Mouse (Mus musculus): ENCODE measurements around the gene Tm7sf3. TPM values are rescaled to one million over a fixed set of nuclear protein-coding genes. Genes with fewer than 3 reads are reported as not detected.

Gene Tm7sf3
- polyA plus RNA-seq, 1 experiment from 2014 or later: 27.1 TPM

DNA sequence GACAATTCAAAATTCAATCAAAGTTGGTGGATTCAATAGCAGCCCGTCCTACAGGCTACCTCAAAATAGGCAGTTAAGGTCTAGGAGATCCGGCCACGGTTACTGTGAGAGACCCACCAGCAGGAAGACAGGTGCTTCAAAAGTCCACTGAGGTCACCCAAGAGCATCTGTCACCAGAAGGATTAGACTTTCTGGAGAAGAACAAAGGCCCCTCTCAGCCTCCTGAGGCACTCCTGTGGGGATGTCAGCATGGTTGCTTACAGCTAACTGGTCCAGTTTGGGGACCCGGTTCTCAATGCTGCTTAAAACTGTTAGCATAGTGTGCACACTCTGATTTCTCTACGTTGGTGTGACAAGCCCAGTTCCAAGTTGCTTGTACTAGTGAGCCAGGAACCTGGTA, 29.5 kb upstream of the Tm7sf3 start:
- H3K4me3 ChIP-seq: no peak overlapping the region
- H3K27ac ChIP-seq (replicated peaks): no peak overlapping the region
- no peaks in the 10 kb centered on the region for H3K36me3 ChIP-seq
- 67% methylated on average over 5 of the region's 5 CpGs for WGBS
- H3K4me1 ChIP-seq: no peaks in the 10 kb centered on the region
- H3K27me3 ChIP-seq (ENCODE audit: low read depth, poor library complexity, severe bottlenecking): no peaks in the 10 kb centered on the region
- H3K9me3 ChIP-seq (replicated peaks): peaks cover 6% of the 10 kb centered on the region; the same call in 1 of the 2 replicates
- DNase-seq (ENCODE audit: low spot score): no peak

GRCm38 (mm10) chr6:146670956-146671855, 28.6 kb upstream of the Tm7sf3 start:
- Histone ChIP-seq H3K27me3 (ENCODE audit: low read depth, poor library complexity, severe bottlenecking) (no peaks in the 10 kb centered on the region), H3K4me1 (no peaks in the 10 kb centered on the region), H3K4me3 (no peak overlapping the region), H3K9me3 (replicated peaks) (peaks cover 6% of the 10 kb centered on the region; the same call in 1 of the 2 replicates), H3K36me3 (no peaks in the 10 kb centered on the region), H3K27ac (replicated peaks) (no peak overlapping the region)
- 90% methylated on average over 15 of the region's 15 CpGs for WGBS
- no peak for DNase-seq (ENCODE audit: low spot score)

GRCm38 (mm10) chr6:146668606-146669005, 26.0 kb upstream of the Tm7sf3 start:
- H3K4me1 ChIP-seq: no peaks in the 10 kb centered on the region
- no peak for DNase-seq (ENCODE audit: low spot score)
- H3K4me3 ChIP-seq: no peak overlapping the region

DNA sequence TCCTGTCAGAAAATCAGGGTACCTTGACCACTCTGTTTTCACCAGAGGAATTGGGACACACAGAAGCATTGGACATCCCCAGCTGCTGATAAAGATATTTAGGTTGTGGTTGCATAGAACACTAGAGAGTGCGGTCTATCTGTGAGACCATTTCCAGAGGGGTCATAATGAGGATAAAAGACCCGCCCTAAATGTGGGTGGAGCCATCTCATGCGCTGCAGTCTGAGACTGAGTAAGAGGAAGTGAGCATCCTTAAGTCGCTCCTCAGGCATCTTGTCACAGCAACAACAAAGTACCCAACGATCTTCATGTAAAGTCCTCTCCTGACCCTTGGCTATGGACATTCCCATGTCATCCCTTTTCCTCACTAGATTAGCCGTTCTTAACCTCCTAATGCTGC, 24.2 kb upstream of the Tm7sf3 start:
- DNase-seq (ENCODE audit: low spot score): no peak
- Histone ChIP-seq H3K36me3 (no peaks in the 10 kb centered on the region), H3K27ac (replicated peaks) (no peak overlapping the region), H3K9me3 (replicated peaks) (peaks cover 6% of the 10 kb centered on the region; the same call in 1 of the 2 replicates), H3K4me1 (no peaks in the 10 kb centered on the region), H3K4me3 (no peak overlapping the region), H3K27me3 (ENCODE audit: low read depth, poor library complexity, severe bottlenecking) (no peaks in the 10 kb centered on the region)
- WGBS: 81% methylated on average over 6 of the region's 6 CpGs

More at GRCm38 (mm10) chr6:146668606-146669005, 26.0 kb upstream of the Tm7sf3 start:
- Histone ChIP-seq H3K27me3 (ENCODE audit: low read depth, poor library complexity, severe bottlenecking) (no peaks in the 10 kb centered on the region), H3K27ac (replicated peaks) (no peak overlapping the region), H3K9me3 (replicated peaks) (peaks cover 6% of the 10 kb centered on the region; the same call in 1 of the 2 replicates), H3K36me3 (no peaks in the 10 kb centered on the region)

- no peak for DNase-seq (ENCODE audit: low spot score)
- Histone ChIP-seq H3K4me1 (no peaks in the 10 kb centered on the region), H3K36me3 (no peaks in the 10 kb centered on the region), H3K27ac (replicated peaks) (no peak overlapping the region), H3K4me3 (no peak overlapping the region), H3K27me3 (ENCODE audit: low read depth, poor library complexity, severe bottlenecking) (no peaks in the 10 kb centered on the region), H3K9me3 (replicated peaks) (peaks cover 4% of the 10 kb centered on the region; the same call in 1 of the 2 replicates)
- WGBS: 84% methylated on average over 2 of the region's 2 CpGs
Observed at GRCm38 (mm10) chr6:146665408-146665807, 22.8 kb upstream of the Tm7sf3 start.

- Histone ChIP-seq H3K9me3 (replicated peaks) (no peaks in the 10 kb centered on the region), H3K27ac (replicated peaks) (no peak overlapping the region), H3K27me3 (ENCODE audit: low read depth, poor library complexity, severe bottlenecking) (no peaks in the 10 kb centered on the region), H3K36me3 (no peaks in the 10 kb centered on the region), H3K4me3 (no peak overlapping the region), H3K4me1 (no peaks in the 10 kb centered on the region)
- no peak for DNase-seq (ENCODE audit: low spot score)
- WGBS: 94% methylated on average over 5 of the region's 5 CpGs
Observed at GRCm38 (mm10) chr6:146664917-146665316, 22.3 kb upstream of the Tm7sf3 start.

DNA sequence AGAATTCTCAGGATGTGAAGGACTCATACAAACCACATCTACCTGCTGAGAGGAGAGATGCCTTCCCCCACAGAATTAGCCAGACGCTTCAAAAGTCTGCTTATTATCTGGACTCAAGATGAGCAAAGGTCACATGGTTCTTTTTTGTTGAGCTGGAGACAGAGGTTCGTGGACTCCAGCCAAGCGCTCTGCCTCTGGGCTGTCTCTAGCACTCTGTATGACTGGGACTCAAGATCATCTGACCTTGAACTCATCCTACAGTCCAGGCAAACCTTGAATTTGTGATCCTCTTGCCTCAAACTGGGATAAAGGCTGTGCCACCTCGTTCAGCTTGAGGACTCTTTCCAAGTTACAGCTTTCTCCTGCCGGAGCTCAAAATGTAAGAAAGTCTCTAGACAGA, 21.5 kb upstream of the Tm7sf3 start:
- Histone ChIP-seq H3K27me3 (ENCODE audit: low read depth, poor library complexity, severe bottlenecking) (no peaks in the 10 kb centered on the region), H3K4me1 (no peaks in the 10 kb centered on the region)
- whole genome bisulfite sequencing: 77% methylated on average over 5 of the region's 5 CpGs

GRCm38 (mm10) chr6:146662679-146663078, 20.1 kb upstream of the Tm7sf3 start:
- no peak overlapping the region for H3K4me3 ChIP-seq
- WGBS: 42% methylated on average over 5 of the region's 5 CpGs
- no peaks in the 10 kb centered on the region for H3K27me3 ChIP-seq (ENCODE audit: low read depth, poor library complexity, severe bottlenecking)
- no peak overlapping the region for H3K27ac ChIP-seq (replicated peaks)
- no peaks in the 10 kb centered on the region for H3K4me1 ChIP-seq
- no peak for DNase-seq (ENCODE audit: low spot score)
- H3K36me3 ChIP-seq: no peaks in the 10 kb centered on the region
- no peaks in the 10 kb centered on the region for H3K9me3 ChIP-seq (replicated peaks)

More for the DNA sequence above, 21.5 kb upstream of the Tm7sf3 start:
- no peak for DNase-seq (ENCODE audit: low spot score)
- H3K36me3 ChIP-seq: no peaks in the 10 kb centered on the region
- no peaks in the 10 kb centered on the region for H3K9me3 ChIP-seq (replicated peaks)
- H3K4me3 ChIP-seq: no peak overlapping the region
- no peak overlapping the region for H3K27ac ChIP-seq (replicated peaks)

GRCm38 (mm10) chr6:146661655-146662054, 19.0 kb upstream of the Tm7sf3 start:
- no peaks in the 10 kb centered on the region for H3K36me3 ChIP-seq
- H3K27ac ChIP-seq (replicated peaks): no peak overlapping the region
- no peaks in the 10 kb centered on the region for H3K9me3 ChIP-seq (replicated peaks)
- H3K4me3 ChIP-seq: no peak overlapping the region
- no peaks in the 10 kb centered on the region for H3K27me3 ChIP-seq (ENCODE audit: low read depth, poor library complexity, severe bottlenecking)
- no peaks in the 10 kb centered on the region for H3K4me1 ChIP-seq
- WGBS: 88% methylated on average over 5 of the region's 5 CpGs
- no peak for DNase-seq (ENCODE audit: low spot score)

DNA sequence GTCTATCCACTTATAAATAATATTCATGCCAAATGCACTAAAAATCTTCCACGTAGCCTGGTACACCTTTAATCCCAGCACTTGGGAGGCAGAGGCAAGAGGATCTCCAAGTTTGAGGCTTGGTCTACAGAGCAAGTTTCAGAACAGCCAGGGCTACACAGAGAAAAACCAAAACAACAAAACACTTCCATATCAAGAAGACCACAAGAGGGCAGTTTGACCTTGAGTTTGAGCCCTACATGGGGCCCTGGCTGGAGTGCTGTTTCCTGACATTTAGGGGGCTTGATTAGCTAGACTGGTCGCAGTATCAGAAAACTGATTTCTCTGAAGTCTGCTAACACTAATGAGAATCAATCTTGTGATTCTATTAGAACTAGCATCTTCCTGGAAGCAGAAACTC, 18.0 kb upstream of the Tm7sf3 start:
- no peak for DNase-seq (ENCODE audit: low spot score)
- WGBS: 80% methylated on average over 2 of the region's 2 CpGs
- no peaks in the 10 kb centered on the region for H3K27me3 ChIP-seq (ENCODE audit: low read depth, poor library complexity, severe bottlenecking)
- no peak overlapping the region for H3K4me3 ChIP-seq
- H3K27ac ChIP-seq (replicated peaks): no peak overlapping the region
- H3K4me1 ChIP-seq: no peaks in the 10 kb centered on the region
- H3K36me3 ChIP-seq: no peaks in the 10 kb centered on the region
- H3K9me3 ChIP-seq (replicated peaks): no peaks in the 10 kb centered on the region

DNA sequence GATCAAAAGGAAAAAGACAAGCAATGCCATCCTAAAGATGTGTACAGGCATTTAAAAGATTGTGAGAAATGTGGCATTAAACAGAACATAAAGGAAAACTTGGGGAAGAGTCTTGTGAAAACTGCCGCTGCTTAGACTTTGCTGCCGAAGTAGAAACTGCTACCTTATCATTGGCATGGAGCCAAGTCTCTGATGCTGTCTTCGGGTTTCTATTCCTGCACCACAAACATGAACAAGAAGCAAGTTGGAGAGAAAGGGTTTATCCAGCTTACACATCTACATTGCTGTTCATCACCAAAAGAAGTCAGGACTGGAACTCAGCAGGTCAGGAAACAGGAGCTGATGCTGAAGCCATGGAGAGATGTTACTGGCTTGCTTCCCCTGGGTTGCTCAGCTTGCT, 10.6 kb upstream of the Tm7sf3 start:
- H3K9me3 ChIP-seq (replicated peaks): no peaks in the 10 kb centered on the region
- 90% methylated on average over 3 of the region's 3 CpGs for WGBS
- no peaks in the 10 kb centered on the region for H3K27me3 ChIP-seq (ENCODE audit: low read depth, poor library complexity, severe bottlenecking)

DNA sequence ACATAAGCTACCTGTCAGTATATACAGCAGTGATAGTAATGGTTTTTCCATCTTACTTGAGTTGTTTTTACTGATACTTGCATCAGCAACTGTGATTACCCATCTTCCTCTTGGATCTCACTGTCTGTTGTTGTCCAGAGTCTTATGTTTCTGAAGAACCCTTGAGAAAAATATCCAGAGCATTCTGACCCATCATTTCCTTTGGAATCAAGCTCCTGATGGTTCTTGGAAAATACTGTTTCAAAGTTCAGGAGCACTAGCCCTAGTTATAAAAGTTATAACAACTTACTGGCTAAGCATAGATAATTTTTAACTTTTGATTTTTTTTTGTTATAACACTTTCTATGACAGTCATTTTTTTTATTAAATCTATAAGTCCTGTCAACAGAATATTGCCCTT, 8.8 kb upstream of the Tm7sf3 start:
- Histone ChIP-seq H3K27ac (replicated peaks) (no peak overlapping the region), H3K4me1 (no peaks in the 10 kb centered on the region), H3K27me3 (ENCODE audit: low read depth, poor library complexity, severe bottlenecking) (no peaks in the 10 kb centered on the region), H3K9me3 (replicated peaks) (no peaks in the 10 kb centered on the region), H3K4me3 (no peak overlapping the region), H3K36me3 (peaks cover 34% of the 10 kb centered on the region)
- no peak for DNase-seq (ENCODE audit: low spot score)

More for the DNA sequence above, 10.6 kb upstream of the Tm7sf3 start:
- no peaks in the 10 kb centered on the region for H3K4me1 ChIP-seq
- DNase-seq (ENCODE audit: low spot score): no peak
- H3K36me3 ChIP-seq: peaks cover 31% of the 10 kb centered on the region
- no peak overlapping the region for H3K4me3 ChIP-seq
- H3K27ac ChIP-seq (replicated peaks): no peak overlapping the region

DNA sequence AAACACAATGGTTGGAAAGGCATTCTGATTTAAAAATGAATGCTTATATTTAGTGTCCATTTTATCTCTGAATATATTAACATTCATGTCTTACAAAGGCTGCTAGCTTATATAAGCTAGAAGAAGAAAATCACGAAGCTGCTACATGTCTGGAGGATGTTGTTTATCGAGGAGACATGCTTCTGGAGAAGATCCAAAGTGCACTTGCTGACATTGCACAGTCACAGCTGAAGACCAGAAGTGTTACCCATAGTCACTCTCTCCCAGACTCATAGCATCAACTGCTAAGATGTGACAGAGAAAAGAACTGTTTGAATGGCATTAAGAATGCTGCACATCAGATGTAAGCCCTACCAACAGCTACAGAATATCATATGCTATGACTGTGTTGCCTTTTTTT, 7.4 kb upstream of the Tm7sf3 start:
- H3K4me1 ChIP-seq: no peaks in the 10 kb centered on the region
- H3K27ac ChIP-seq (replicated peaks): no peak overlapping the region
- H3K4me3 ChIP-seq: no peak overlapping the region
- no peaks in the 10 kb centered on the region for H3K9me3 ChIP-seq (replicated peaks)
- no peaks in the 10 kb centered on the region for H3K27me3 ChIP-seq (ENCODE audit: low read depth, poor library complexity, severe bottlenecking)
- peaks cover 34% of the 10 kb centered on the region for H3K36me3 ChIP-seq
- DNase-seq (ENCODE audit: low spot score): no peak
- 90% methylated on average over 2 of the region's 2 CpGs for WGBS
